Mouse (Mus musculus): ENCODE measurements around the gene Dnmbp. TPM values are rescaled to one million over a fixed set of nuclear protein-coding genes. Genes with fewer than 3 reads are reported as not detected.

The Dnmbp gene
- polyA plus RNA-seq, 1 experiment from 2014 or later, result 21.4 TPM

DNA sequence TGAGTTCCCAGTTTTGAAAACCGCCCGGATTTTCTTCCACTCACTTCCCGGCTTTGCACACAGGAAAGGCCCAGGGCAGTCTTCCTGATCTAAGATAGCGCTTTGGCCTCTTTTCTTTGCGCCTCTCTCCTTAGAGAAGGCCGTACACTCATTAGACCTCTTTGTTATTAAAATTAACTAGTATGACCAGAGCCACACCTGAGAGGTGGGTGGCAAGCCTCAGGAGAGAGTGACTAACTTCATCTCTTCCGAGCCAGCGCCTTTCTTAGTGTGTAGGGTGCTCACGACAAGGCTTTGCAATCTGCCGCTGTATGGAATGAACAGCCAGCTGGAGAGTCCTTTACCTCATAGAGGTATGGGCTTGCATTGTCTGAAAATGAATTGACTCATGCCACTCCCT lies 136.1 kb downstream of the Dnmbp start:
- ATAC-seq, result no peak
- no peak for TF ChIP-seq CTCF (IDR thresholded peaks at IDR 0.05; ENCODE audit: low read depth)
- Histone ChIP-seq H3K4me3 (ENCODE audit: low read depth, low read length) (no peak overlapping the region), H3K4me2 (replicated peaks; ENCODE audit: low read depth) (no peak overlapping the region), H3K9me3 (ENCODE audit: control insufficient read depth) (no peaks in the 10 kb centered on the region), H3K4me1 (replicated peaks; ENCODE audit: control insufficient read depth, insufficient read depth, low read length) (no peaks in the 10 kb centered on the region), H3K27me3 (replicated peaks; ENCODE audit: control insufficient read depth, insufficient read depth, low read length) (no peaks in the 10 kb centered on the region), H3K36me3 (ENCODE audit: control insufficient read depth, insufficient read depth) (peaks cover 43% of the 10 kb centered on the region), H3K27ac (ENCODE audit: low read depth, low read length) (no peak overlapping the region), H3K9ac (ENCODE audit: low read depth, low read length) (no peak overlapping the region)
- 86% methylated on average over 10 of the region's 10 CpGs for WGBS

DNA sequence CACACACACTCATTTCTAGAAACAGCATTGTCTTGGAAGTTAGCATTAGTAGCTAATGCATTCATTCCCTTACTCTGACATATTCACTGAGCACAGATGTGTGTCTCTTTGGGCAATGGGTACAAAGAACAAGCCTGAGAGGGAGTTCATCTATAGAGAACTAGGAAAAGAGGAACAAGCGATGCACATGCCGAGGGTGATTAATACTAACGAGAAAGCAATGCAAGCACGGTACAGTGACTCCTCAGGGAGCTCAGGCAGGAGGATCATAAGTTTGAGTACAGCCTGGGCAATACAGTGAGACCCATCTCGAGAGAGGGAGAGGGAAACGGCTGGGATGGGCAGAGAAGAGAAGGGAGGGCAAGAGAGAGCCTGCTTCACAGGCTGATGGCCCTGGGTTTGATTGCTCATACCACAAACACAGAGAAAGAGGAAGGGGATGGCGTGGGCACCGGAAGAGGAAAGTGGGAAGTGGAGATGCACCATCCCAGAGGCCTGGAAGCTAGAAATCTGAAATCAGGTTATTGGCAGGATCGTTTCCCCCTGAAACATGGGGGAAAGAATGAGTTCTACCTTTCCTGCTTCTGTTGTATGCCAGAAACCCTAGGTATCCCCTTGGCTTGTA lies 138.5 kb downstream of the Dnmbp start:
- no peaks in the 10 kb centered on the region for H3K9me3 ChIP-seq (ENCODE audit: control insufficient read depth)
- no peaks in the 10 kb centered on the region for H3K27me3 ChIP-seq (replicated peaks; ENCODE audit: control insufficient read depth, insufficient read depth, low read length)
- no peak overlapping the region for H3K4me2 ChIP-seq (replicated peaks; ENCODE audit: low read depth)
- H3K27ac ChIP-seq (ENCODE audit: low read depth, low read length), result no peak overlapping the region
- no peak for ATAC-seq
- peaks cover 43% of the 10 kb centered on the region; the same call in 1 of the 2 replicates for H3K36me3 ChIP-seq (ENCODE audit: control insufficient read depth, insufficient read depth)
- no peak overlapping the region for H3K9ac ChIP-seq (ENCODE audit: low read depth, low read length)
- no peak for TF ChIP-seq CTCF (IDR thresholded peaks at IDR 0.05; ENCODE audit: low read depth)
- H3K4me1 ChIP-seq (replicated peaks; ENCODE audit: control insufficient read depth, insufficient read depth, low read length), result no peaks in the 10 kb centered on the region
- 75% methylated on average over 9 of the region's 9 CpGs for WGBS
- no peak overlapping the region for H3K4me3 ChIP-seq (ENCODE audit: low read depth, low read length)

DNA sequence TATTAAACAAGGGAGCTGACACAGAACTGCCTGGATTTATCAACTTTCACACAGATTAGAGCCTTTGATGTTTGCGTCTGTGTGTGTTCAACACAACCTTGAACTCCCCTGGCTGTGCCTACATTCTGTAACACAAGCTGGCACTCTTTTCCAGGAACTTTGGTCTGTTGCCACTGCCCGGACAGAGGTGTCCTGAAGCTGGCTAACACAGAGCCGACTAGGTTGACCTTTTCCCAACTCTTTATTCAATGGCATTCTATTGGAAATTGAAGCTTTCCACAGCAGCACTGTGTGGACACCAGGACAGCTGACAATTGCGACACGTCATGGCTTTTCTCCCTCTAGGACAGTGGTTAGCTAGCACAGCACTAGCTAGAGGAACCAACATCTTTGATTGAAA lies 142.8 kb downstream of the Dnmbp start:
- no peak overlapping the region for H3K9ac ChIP-seq (ENCODE audit: low read depth, low read length)
- H3K27ac ChIP-seq (ENCODE audit: low read depth, low read length), result no peak overlapping the region
- H3K4me3 ChIP-seq (ENCODE audit: low read depth, low read length), result no peak overlapping the region
- 51% methylated on average over 5 of the region's 5 CpGs for WGBS
- TF ChIP-seq CTCF (IDR thresholded peaks at IDR 0.05; ENCODE audit: low read depth), result no peak
- H3K9me3 ChIP-seq (ENCODE audit: control insufficient read depth), result no peaks in the 10 kb centered on the region
- no peaks in the 10 kb centered on the region for H3K4me1 ChIP-seq (replicated peaks; ENCODE audit: control insufficient read depth, insufficient read depth, low read length)
- no peaks in the 10 kb centered on the region for H3K27me3 ChIP-seq (replicated peaks; ENCODE audit: control insufficient read depth, insufficient read depth, low read length)
- ATAC-seq, result no peak
- H3K4me2 ChIP-seq (replicated peaks; ENCODE audit: low read depth), result no peak overlapping the region
- H3K36me3 ChIP-seq (ENCODE audit: control insufficient read depth, insufficient read depth), result peaks cover 26% of the 10 kb centered on the region; the same call in 1 of the 2 replicates

Other genes with a start within 250 kb of the Dnmbp start
- 21.2 and 23.2 TPM in 2 replicates for gene Cutc, start 187.2 kb downstream of the Dnmbp start, polyA plus RNA-seq (2015; fragmentation: Nextera tagmentation; extraction: Ambion mirVana)
- gene Cox15, start 187.2 kb downstream of the Dnmbp start, polyA plus RNA-seq (2015; fragmentation: Nextera tagmentation; extraction: Ambion mirVana), result 15.3 and 16.8 TPM in 2 replicates
- 90.5 and 129 TPM in 2 replicates for gene Abcc2, start 158.0 kb downstream of the Dnmbp start, polyA plus RNA-seq (2015; fragmentation: Nextera tagmentation; extraction: Ambion mirVana)
- 14.3 and 18.7 TPM in 2 replicates for gene Cpn1, start 46.4 kb upstream of the Dnmbp start, polyA plus RNA-seq (2015; fragmentation: Nextera tagmentation; extraction: Ambion mirVana)
- 2.7 and 4.0 TPM in 2 replicates for gene Cyp2c23, start 89.0 kb upstream of the Dnmbp start, polyA plus RNA-seq (2015; fragmentation: Nextera tagmentation; extraction: Ambion mirVana)
- 21.0 and 24.3 TPM in 2 replicates for gene Erlin1, start 129.6 kb upstream of the Dnmbp start, polyA plus RNA-seq (2015; fragmentation: Nextera tagmentation; extraction: Ambion mirVana)
- 41.2 and 46.7 TPM in 2 replicates for gene Chuk, start 167.3 kb upstream of the Dnmbp start, polyA plus RNA-seq (2015; fragmentation: Nextera tagmentation; extraction: Ambion mirVana)
- gene Cwf19l1, start 195.7 kb upstream of the Dnmbp start, polyA plus RNA-seq (2015; fragmentation: Nextera tagmentation; extraction: Ambion mirVana), result 10.7 and 12.5 TPM in 2 replicates
- gene Bloc1s2, start 206.3 kb upstream of the Dnmbp start, polyA plus RNA-seq (2015; fragmentation: Nextera tagmentation; extraction: Ambion mirVana), result 76.2 and 78.4 TPM in 2 replicates